Mouse (Mus musculus): Measurements from ENCODE around the gene Glrx5.

GRCm38 (mm10) chr12:105084816-105085215 lies 52.3 kb downstream of the Glrx5 start:
- TF ChIP-seq E2F4 (IDR thresholded peaks at IDR 0.05; ENCODE audit: borderline replicate concordance, low read depth, low read length) (no peak), GATA1 (IDR thresholded peaks at IDR 0.05; ENCODE audit: low read depth, low read length) (no peak), CHD1 (IDR thresholded peaks at IDR 0.05; ENCODE audit: low read depth, low read length) (no peak), POLR2A (IDR thresholded peaks at IDR 0.05; ENCODE audit: control insufficient read depth in 1 of 2, insufficient read depth in 1 of 2, low read depth in 1 of 2, low read length in 2 of 2, poor library complexity in 1 of 2) (no peak), UBTF (IDR thresholded peaks at IDR 0.05; ENCODE audit: borderline replicate concordance, insufficient read depth, low read depth, low read length) (no peak)
